Mouse (Mus musculus): ENCODE data around the gene 4933415A04Rik. TPM values are rescaled to one million over a fixed set of nuclear protein-coding genes. Genes with fewer than 3 reads are reported as not detected.

The 4933415A04Rik gene
- total and polyA plus RNA-seq, 3 experiments = not detected

- Histone ChIP-seq H3K79me2 (ENCODE audit: control insufficient read depth, insufficient read depth, low read length, poor library complexity) (no peaks in the 10 kb centered on the region), H3K9ac (ENCODE audit: control insufficient read depth, low read depth, low read length, poor library complexity, severe bottlenecking) (no peak overlapping the region), H3K9me3 (replicated peaks; ENCODE audit: insufficient read depth, low read length) (no peaks in the 10 kb centered on the region), H3K36me3 (ENCODE audit: control insufficient read depth in 1 of 2, insufficient read depth in 2 of 2, low read length in 2 of 2) (no peaks in the 10 kb centered on the region), H3K27me3 (ENCODE audit: control insufficient read depth in 1 of 2, insufficient read depth in 2 of 2, low read length in 2 of 2) (no peaks in the 10 kb centered on the region), H3K4me1 (ENCODE audit: control insufficient read depth in 1 of 2, insufficient read depth in 2 of 2, low read length in 2 of 2) (no peaks in the 10 kb centered on the region), H3K27ac (ENCODE audit: control insufficient read depth, low read depth, low read length) (no peak overlapping the region), H3K4me3 (ENCODE audit: control insufficient read depth in 1 of 2, insufficient read depth in 1 of 2, low read depth in 2 of 2, low read length in 2 of 2) (no peak overlapping the region)
- no peak for DNase-seq (ENCODE audit: low read depth, low spot score)
- TF ChIP-seq RCOR1 (IDR thresholded peaks at IDR 0.05; ENCODE audit: low read depth, low read length) (no peak), UBTF (IDR thresholded peaks at IDR 0.05; ENCODE audit: borderline replicate concordance, insufficient read depth, low read depth, low read length) (no peak), ELF1 (IDR thresholded peaks at IDR 0.05; ENCODE audit: low read depth, low read length) (no peak), MAX (IDR thresholded peaks at IDR 0.05; ENCODE audit: low read length) (no peak), NRF1 (IDR thresholded peaks at IDR 0.05; ENCODE audit: insufficient read depth, low read depth, low read length, poor library complexity, severe bottlenecking) (no peak), CTCF (IDR thresholded peaks at IDR 0.05 in 2 of 3, conservative IDR thresholded peaks at IDR 0.05 in 1 of 3; ENCODE audit: control insufficient read depth in 1 of 3, insufficient read depth in 1 of 3, low read depth in 2 of 3, low read length in 3 of 3, poor library complexity in 1 of 3, severe bottlenecking in 1 of 3) (no peak), BHLHE40 (IDR thresholded peaks at IDR 0.05; ENCODE audit: borderline replicate concordance, low read depth, low read length) (no peak)
Measured at GRCm38 (mm10) chr11:43589530-43590072, 2.8 kb downstream of the 4933415A04Rik start.

- Histone ChIP-seq H3K4me3 (ENCODE audit: control insufficient read depth in 1 of 2, insufficient read depth in 1 of 2, low read depth in 2 of 2, low read length in 2 of 2) (no peak within 1 kb of the TSS), H3K27me3 (ENCODE audit: control insufficient read depth in 1 of 2, insufficient read depth in 2 of 2, low read length in 2 of 2) (no peaks in the 10 kb centered on the region), H3K36me3 (ENCODE audit: control insufficient read depth in 1 of 2, insufficient read depth in 2 of 2, low read length in 2 of 2) (no peaks in the 10 kb centered on the region), H3K27ac (ENCODE audit: control insufficient read depth, low read depth, low read length) (no peak within 1 kb of the TSS), H3K4me1 (ENCODE audit: control insufficient read depth in 1 of 2, insufficient read depth in 2 of 2, low read length in 2 of 2) (no peaks in the 10 kb centered on the region), H3K9me3 (replicated peaks; ENCODE audit: insufficient read depth, low read length) (no peaks in the 10 kb centered on the region), H3K79me2 (ENCODE audit: control insufficient read depth, insufficient read depth, low read length, poor library complexity) (no peaks in the 10 kb centered on the region), H3K9ac (ENCODE audit: control insufficient read depth, low read depth, low read length, poor library complexity, severe bottlenecking) (no peak within 1 kb of the TSS)
- TF ChIP-seq POLR2AphosphoS5 (IDR thresholded peaks at IDR 0.05; ENCODE audit: borderline replicate concordance, low read depth, low read length) = no peak
- no peak for TF ChIP-seq MAZ (IDR thresholded peaks at IDR 0.05; ENCODE audit: low read depth, low read length)
- TF ChIP-seq ZMIZ1 (IDR thresholded peaks at IDR 0.05; ENCODE audit: low read depth, low read length) = no peak
- no peak for TF ChIP-seq GATA1 (IDR thresholded peaks at IDR 0.05; ENCODE audit: low read depth, low read length)
- TF ChIP-seq MXI1 (IDR thresholded peaks at IDR 0.05; ENCODE audit: low read depth, low read length) = no peak
- no peak for TF ChIP-seq POLR2AphosphoS2 (IDR thresholded peaks at IDR 0.05; ENCODE audit: low read length)
- no peak for TF ChIP-seq NELFE (IDR thresholded peaks at IDR 0.05; ENCODE audit: low read depth, low read length)
- TF ChIP-seq RCOR1 (IDR thresholded peaks at IDR 0.05; ENCODE audit: low read depth, low read length) = no peak
- no peak for TF ChIP-seq UBTF (IDR thresholded peaks at IDR 0.05; ENCODE audit: borderline replicate concordance, insufficient read depth, low read depth, low read length)
- TF ChIP-seq TBP (IDR thresholded peaks at IDR 0.05; ENCODE audit: low read depth, low read length) = no peak
- TF ChIP-seq KAT2A (conservative IDR thresholded peaks at IDR 0.05; ENCODE audit: low read depth, low read length) = no peak
- no peak for TF ChIP-seq ELF1 (IDR thresholded peaks at IDR 0.05; ENCODE audit: low read depth, low read length)
- no peak for TF ChIP-seq MEF2A (IDR thresholded peaks at IDR 0.05; ENCODE audit: extremely low read depth, insufficient replicate concordance, low read depth, low read length, poor library complexity, severe bottlenecking)
- TF ChIP-seq HCFC1 (IDR thresholded peaks at IDR 0.05; ENCODE audit: low read depth, low read length) = no peak
- TF ChIP-seq SMC3 (IDR thresholded peaks at IDR 0.05; ENCODE audit: low read depth, low read length) = no peak
- TF ChIP-seq ZNF384 (IDR thresholded peaks at IDR 0.05; ENCODE audit: low read depth, low read length) = no peak
- no peak for TF ChIP-seq MYB (IDR thresholded peaks at IDR 0.05; ENCODE audit: low read depth, low read length)
- no peak for DNase-seq (ENCODE audit: low read depth, low spot score)
Measured at GRCm38 (mm10) chr11:43601440-43601839, 14.6 kb downstream of the 4933415A04Rik start, which contains the start of gene Fabp6. Fabp6 (minus strand) TSS chr11:43601540.
